Mouse (Mus musculus): ENCODE data around the gene Vmn1r19. TPM values are rescaled to one million over a fixed set of nuclear protein-coding genes. Genes with fewer than 3 reads are reported as not detected.
A peak's percentile ranks its signal among the peaks of the same experiment; 100 is the strongest.
"Not testable (repeated sequence)": the region's sequence is repeated elsewhere in the genome, so short reads cannot be mapped to it uniquely, and the experiment has no call there.

Gene Vmn1r19
- polyA plus RNA-seq (2012; rRNA removed) = not detected in 2 replicates

- not testable (repeated sequence) for DNase-seq (ENCODE audit: extremely low spot score in 1 of 2, low spot score in 1 of 2)
Measured at GRCm38 (mm10) chr6:57403480-57403879, at the start of gene Vmn1r19. Gene Vmn1r19 (plus strand): TSS chr6:57403780.

GRCm38 (mm10) chr6:57356864-57357263 is 46.7 kb upstream of the Vmn1r19 start:
- DNase-seq (ENCODE audit: extremely low spot score in 1 of 2, low spot score in 1 of 2) = peak in 1 of 2 experiments; percentile 21

- DNase-seq (ENCODE audit: extremely low spot score in 1 of 2, low spot score in 1 of 2) = no peak
Measured at GRCm38 (mm10) chr6:57363627-57364026, 40.0 kb upstream of the Vmn1r19 start, which contains the start of gene Vmn1r17. Gene Vmn1r17 (minus strand): TSS chr6:57363727.

- DNase-seq (ENCODE audit: extremely low spot score in 1 of 2, low spot score in 1 of 2) = not testable (repeated sequence)
Measured at GRCm38 (mm10) chr6:57365866-57366265, 37.7 kb upstream of the Vmn1r19 start.

- no peak for DNase-seq (ENCODE audit: extremely low spot score in 1 of 2, low spot score in 1 of 2)
Measured at GRCm38 (mm10) chr6:57367496-57367895, 36.1 kb upstream of the Vmn1r19 start.

GRCm38 (mm10) chr6:57395683-57396082 is 7.9 kb upstream of the Vmn1r19 start, which contains the start of gene Vmn1r18:
Gene Vmn1r18 (minus strand): TSS chr6:57395783.
- no peak for DNase-seq (ENCODE audit: extremely low spot score in 1 of 2, low spot score in 1 of 2)

GRCm38 (mm10) chr6:57428630-57429029 is 25.1 kb downstream of the Vmn1r19 start, which contains the start of gene Vmn1r20:
Gene Vmn1r20 (plus strand): TSS chr6:57428930.
- no peak for DNase-seq (ENCODE audit: extremely low spot score in 1 of 2, low spot score in 1 of 2)

GRCm38 (mm10) chr6:57431196-57431595 is 27.6 kb downstream of the Vmn1r19 start:
- DNase-seq (ENCODE audit: extremely low spot score in 1 of 2, low spot score in 1 of 2) = peak in 1 of 2 experiments; percentile 58

Other genes with a start within 250 kb of the Vmn1r19 start
- gene Vmn1r12, start 246.9 kb upstream of the Vmn1r19 start, polyA plus RNA-seq (2012; rRNA removed) = not detected in 2 replicates
- not detected in 2 replicates for gene Vmn1r13, start 200.5 kb upstream of the Vmn1r19 start, polyA plus RNA-seq (2012; rRNA removed)
- gene Vmn1r14, start 172.1 kb upstream of the Vmn1r19 start, polyA plus RNA-seq (2012; rRNA removed) = not detected in 2 replicates
- gene Vmn1r15, start 145.8 kb upstream of the Vmn1r19 start, polyA plus RNA-seq (2012; rRNA removed) = not detected in 2 replicates
- gene Vmn1r16, start 74.3 kb upstream of the Vmn1r19 start, polyA plus RNA-seq (2012; rRNA removed) = not detected in 2 replicates
- gene Vmn1r17, start 40.1 kb upstream of the Vmn1r19 start, polyA plus RNA-seq (2012; rRNA removed) = not detected in 2 replicates
- gene Vmn1r18, start 8.0 kb upstream of the Vmn1r19 start, polyA plus RNA-seq (2012; rRNA removed) = not detected in 2 replicates
- not detected in 2 replicates for gene Vmn1r20, start 25.1 kb downstream of the Vmn1r19 start, polyA plus RNA-seq (2012; rRNA removed)
- 32.9 and 35.2 TPM in 2 replicates for gene Ppm1k, start 131.7 kb downstream of the Vmn1r19 start, polyA plus RNA-seq (2012; rRNA removed)
- 6.8 and 8.1 TPM in 2 replicates for gene Herc6, start 177.2 kb downstream of the Vmn1r19 start, polyA plus RNA-seq (2012; rRNA removed)

All from frontal cortex, adult 2 months (tissue).